Mouse (Mus musculus) lung, embryonic 16.5 days (tissue): ENCODE data around the gene Rcan3. TPM values are rescaled to one million over a fixed set of nuclear protein-coding genes. Genes with fewer than 3 reads are reported as not detected.

Experiments used
- ATAC-seq: fragments of 200-750 bp; cut with Nextera tagmentation; 2 replicates; pipeline ENCODE4 v1.8.0; 2017; ENCODE audit warnings: low read depth, mild to moderate bottlenecking, moderate library complexity
- H3K27ac ChIP-seq: fragments of 300-500 bp; sonication (generic); 2 replicates; pipeline ENCODE4 v1.5.1; 2014; ENCODE audit warnings: mild to moderate bottlenecking, control low read depth, low read length
- H3K27me3 ChIP-seq: fragments of 300-500 bp; sonication (generic); 2 replicates; pipeline ENCODE4 v1.6.1; 2014; ENCODE audit warnings: low read depth, low read length, mixed read lengths; ENCODE audit not compliant: control insufficient read depth, insufficient read depth
- H3K36me3 ChIP-seq: fragments of 300-500 bp; sonication (generic); 2 replicates; pipeline ENCODE4 v1.6.1; 2014; ENCODE audit warnings: low read length; ENCODE audit not compliant: control insufficient read depth, insufficient read depth
- H3K4me1 ChIP-seq: fragments of 300-500 bp; sonication (generic); replicated peaks from 2 replicates; pipeline ENCODE4 v1.6.1; 2014; ENCODE audit warnings: low read length, mixed read lengths; ENCODE audit not compliant: control insufficient read depth, insufficient read depth
- H3K4me2 ChIP-seq: fragments of 300-500 bp; sonication (generic); 2 replicates; pipeline ENCODE4 v1.6.1; 2014; ENCODE audit warnings: low read depth, low read length, control low read depth
- H3K4me3 ChIP-seq: fragments of 300-500 bp; sonication (generic); 2 replicates; pipeline ENCODE4 v1.5.1; 2014; ENCODE audit warnings: mild to moderate bottlenecking, low read length, control low read depth
- H3K9ac ChIP-seq: fragments of 300-500 bp; sonication (generic); 2 replicates; pipeline ENCODE4 v1.6.1; 2014; ENCODE audit warnings: low read length, control low read depth
- H3K9me3 ChIP-seq: fragments of 300-500 bp; sonication (generic); 2 replicates; pipeline ENCODE4 v1.6.1; 2016; ENCODE audit warnings: low read length; ENCODE audit not compliant: control insufficient read depth
- WGBS: fragments of 180-500 bp; shearing (Covaris S2); extraction: QIAGEN DNeasy Blood & Tissue Kit; methylation state at CpG from one replicate; pipeline ENCODE4 v1.1.7; 2014; 5-methylcytosine and 5-hydroxymethylcytosine counted together
- polyA plus RNA-seq: library from polyadenylated mRNA; unstranded; fragments of >200 nt; fragmentation: Nextera tagmentation; extraction: Ambion mirVana; gene quantifications from 2 replicates; pipeline ENCODE4 v1.2.1, GENCODE M21; 2015

The Rcan3 gene
- polyA plus RNA-seq, 1 experiment from 2014 or later = 11.8 TPM

GRCm38 (mm10) chr4:135439188-135439647 lies 5.6 kb upstream of the Rcan3 start:
- peak; percentile 95 for ATAC-seq
- Histone ChIP-seq H3K27ac (peak overlapping the region; percentile 4; the same call in 1 of the 2 replicates), H3K9me3 (no peaks in the 10 kb centered on the region), H3K27me3 (no peaks in the 10 kb centered on the region), H3K36me3 (no peaks in the 10 kb centered on the region), H3K4me2 (peak overlapping the region; percentile 45), H3K9ac (peak overlapping the region; percentile 46; the same call in 1 of the 2 replicates), H3K4me3 (peak overlapping the region; percentile 14; the same call in 1 of the 2 replicates), H3K4me1 (peaks cover 10% of the 10 kb centered on the region; the same call in 1 of the 2 replicates)
- WGBS = 2% methylated on average over 15 of the region's 15 CpGs

- no peaks in the 10 kb centered on the region for H3K9me3 ChIP-seq
- ATAC-seq = no peak
- H3K36me3 ChIP-seq = no peaks in the 10 kb centered on the region
- H3K27me3 ChIP-seq = no peaks in the 10 kb centered on the region
- H3K4me3 ChIP-seq = no peak overlapping the region
- H3K4me1 ChIP-seq = peaks cover 13% of the 10 kb centered on the region; the same call in 1 of the 2 replicates
- no peak overlapping the region for H3K4me2 ChIP-seq
- H3K27ac ChIP-seq = no peak overlapping the region
- H3K9ac ChIP-seq = no peak overlapping the region
Observed at GRCm38 (mm10) chr4:135437924-135438323, 4.3 kb upstream of the Rcan3 start.

- H3K4me1 ChIP-seq = peaks cover 19% of the 10 kb centered on the region; the same call in 1 of the 2 replicates
- H3K4me2 ChIP-seq = no peak overlapping the region
- 46% methylated on average over 13 of the region's 13 CpGs for WGBS
- no peak overlapping the region for H3K27ac ChIP-seq
- no peaks in the 10 kb centered on the region for H3K9me3 ChIP-seq
- no peaks in the 10 kb centered on the region for H3K27me3 ChIP-seq
- no peak for ATAC-seq
- H3K9ac ChIP-seq = no peak overlapping the region
- H3K36me3 ChIP-seq = no peaks in the 10 kb centered on the region
- H3K4me3 ChIP-seq = no peak overlapping the region
Observed at GRCm38 (mm10) chr4:135436291-135436690, 2.6 kb upstream of the Rcan3 start.

GRCm38 (mm10) chr4:135434395-135434789 lies 739 bp upstream of the Rcan3 start:
- no peaks in the 10 kb centered on the region for H3K36me3 ChIP-seq
- H3K4me2 ChIP-seq = peak overlapping the region; percentile 98
- H3K9ac ChIP-seq = peak overlapping the region; percentile 79
- H3K27ac ChIP-seq = no peak overlapping the region
- ATAC-seq = no peak
- WGBS = 19% methylated on average over 11 of the region's 11 CpGs
- H3K27me3 ChIP-seq = no peaks in the 10 kb centered on the region
- H3K4me3 ChIP-seq = peak overlapping the region; percentile 79
- no peaks in the 10 kb centered on the region for H3K9me3 ChIP-seq
- peaks cover 15% of the 10 kb centered on the region; the same call in 1 of the 2 replicates for H3K4me1 ChIP-seq

- Histone ChIP-seq H3K27me3 (no peaks in the 10 kb centered on the region), H3K9ac (peak overlapping the region; percentile 89), H3K4me3 (peak overlapping the region; percentile 79), H3K27ac (no peak overlapping the region), H3K4me2 (peak overlapping the region; percentile 98), H3K4me1 (peaks cover 15% of the 10 kb centered on the region; the same call in 1 of the 2 replicates), H3K9me3 (no peaks in the 10 kb centered on the region), H3K36me3 (no peaks in the 10 kb centered on the region)
- 8% methylated on average over 10 of the region's 10 CpGs for WGBS
- peak; percentile 7; the same call in 1 of the 2 replicates for ATAC-seq
Observed at GRCm38 (mm10) chr4:135433086-135433442, 589 bp downstream of the Rcan3 start.

GRCm38 (mm10) chr4:135429990-135430760 lies 3.5 kb downstream of the Rcan3 start:
- WGBS = 75% methylated on average over 8 of the region's 8 CpGs
- peaks cover 15% of the 10 kb centered on the region; the same call in 1 of the 2 replicates for H3K4me1 ChIP-seq
- no peak overlapping the region for H3K9ac ChIP-seq
- no peak overlapping the region for H3K4me2 ChIP-seq
- no peaks in the 10 kb centered on the region for H3K36me3 ChIP-seq
- H3K27ac ChIP-seq = no peak overlapping the region
- no peak for ATAC-seq
- H3K9me3 ChIP-seq = no peaks in the 10 kb centered on the region
- no peak overlapping the region for H3K4me3 ChIP-seq
- no peaks in the 10 kb centered on the region for H3K27me3 ChIP-seq

- Histone ChIP-seq H3K9ac (no peak overlapping the region), H3K4me2 (no peak overlapping the region), H3K4me1 (peaks cover 11% of the 10 kb centered on the region; the same call in 1 of the 2 replicates), H3K4me3 (no peak overlapping the region), H3K9me3 (no peaks in the 10 kb centered on the region), H3K27ac (no peak overlapping the region), H3K36me3 (no peaks in the 10 kb centered on the region), H3K27me3 (no peaks in the 10 kb centered on the region)
- ATAC-seq = no peak
- WGBS = 70% methylated on average over 4 of the region's 4 CpGs
Observed at GRCm38 (mm10) chr4:135429383-135429782, 4.3 kb downstream of the Rcan3 start.

- Histone ChIP-seq H3K4me1 (no peaks in the 10 kb centered on the region), H3K36me3 (no peaks in the 10 kb centered on the region), H3K27me3 (no peaks in the 10 kb centered on the region), H3K4me3 (no peak overlapping the region), H3K9ac (no peak overlapping the region), H3K9me3 (no peaks in the 10 kb centered on the region), H3K27ac (no peak overlapping the region), H3K4me2 (no peak overlapping the region)
- no peak for ATAC-seq
- WGBS = 85% methylated on average over 7 of the region's 7 CpGs
Observed at GRCm38 (mm10) chr4:135426587-135426986, 7.1 kb downstream of the Rcan3 start.

- ATAC-seq = no peak
- 60% methylated on average over 9 of the region's 9 CpGs for WGBS
- H3K4me2 ChIP-seq = no peak overlapping the region
Observed at GRCm38 (mm10) chr4:135425625-135426024, 8.0 kb downstream of the Rcan3 start.

More at GRCm38 (mm10) chr4:135425625-135426024, 8.0 kb downstream of the Rcan3 start:
- no peaks in the 10 kb centered on the region for H3K4me1 ChIP-seq
- H3K27me3 ChIP-seq = no peaks in the 10 kb centered on the region
- H3K4me3 ChIP-seq = no peak overlapping the region
- H3K27ac ChIP-seq = no peak overlapping the region
- H3K9ac ChIP-seq = no peak overlapping the region
- H3K9me3 ChIP-seq = no peaks in the 10 kb centered on the region
- H3K36me3 ChIP-seq = no peaks in the 10 kb centered on the region
